8 mouse cellular contexts compared by ENCODE assay signal in the genomic region with DNA sequence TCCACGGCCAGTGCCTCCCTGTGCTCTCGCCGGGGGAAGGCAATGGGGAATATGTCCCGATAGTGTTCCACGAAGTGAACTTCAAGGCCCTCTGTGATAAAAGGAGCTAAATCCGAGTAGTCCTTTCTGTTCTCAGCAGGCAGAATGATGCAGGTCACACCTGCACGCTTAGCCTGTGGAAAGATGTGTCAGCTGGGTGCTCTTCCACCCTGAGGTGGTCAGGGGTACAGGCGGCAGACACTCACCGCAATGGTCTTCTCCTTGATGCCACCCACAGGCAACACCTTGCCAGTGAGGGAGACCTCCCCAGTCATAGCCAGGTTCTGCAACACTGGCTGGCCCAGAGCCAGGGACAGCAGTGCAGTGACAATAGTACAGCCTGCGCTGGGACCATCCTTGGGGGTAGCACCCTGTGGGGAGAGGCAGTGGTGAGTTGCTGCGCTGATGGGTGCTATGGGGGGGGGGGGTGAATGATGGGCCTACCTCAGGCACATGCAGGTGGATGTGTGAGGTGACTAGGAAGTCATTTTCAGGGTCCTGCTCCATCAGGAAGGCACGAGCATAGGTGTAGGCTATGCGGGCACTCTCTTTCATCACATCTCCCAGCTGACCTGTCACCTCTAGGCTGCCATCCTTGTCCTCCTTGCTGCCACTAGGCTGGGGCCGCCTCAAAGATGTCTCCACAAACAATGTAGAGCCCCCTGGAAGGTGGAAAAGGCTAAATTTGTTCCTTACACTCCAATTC. TPM values are rescaled to one million over a fixed set of nuclear protein-coding genes. Genes with fewer than 3 reads are reported as not detected.
A peak's percentile ranks its signal among the peaks of the same experiment; 100 is the strongest.
DNase-seq lines count a peak whose midpoint lies in the region; ATAC-seq and TF ChIP-seq lines count a peak whose summit lies in the region.

No protein-coding gene starts in this region.

- WGBS in embryonic facial prominence, embryonic 14.5 days = 26% methylated on average over 14 of the region's 14 CpGs
- WGBS in kidney, postnatal 0 days = 21% methylated on average over 14 of the region's 14 CpGs
- 33% methylated on average over 14 of the region's 14 CpGs for WGBS in neural tube, embryonic 13.5 days

- no peaks in the 10 kb centered on the region for H3K27me3 ChIP-seq in embryonic facial prominence, embryonic 14.5 days (replicated peaks; ENCODE audit: control insufficient read depth, insufficient read depth, low read length)
- no peaks in the 10 kb centered on the region for H3K27me3 ChIP-seq in kidney, postnatal 0 days (ENCODE audit: insufficient read depth, low read length)
- H3K27me3 ChIP-seq in neural tube, embryonic 13.5 days = no peaks in the 10 kb centered on the region

- H3K4me2 ChIP-seq in embryonic facial prominence, embryonic 14.5 days (ENCODE audit: low read depth, low read length) = peak overlapping the region; percentile 93
- peak overlapping the region; percentile 92 for H3K4me2 ChIP-seq in kidney, postnatal 0 days (ENCODE audit: low read length)
- peak overlapping the region; percentile 90 for H3K4me2 ChIP-seq in neural tube, embryonic 13.5 days

- H3K9ac ChIP-seq in embryonic facial prominence, embryonic 14.5 days (ENCODE audit: low read depth, low read length) = peak overlapping the region; percentile 82
- H3K9ac ChIP-seq in kidney, postnatal 0 days (ENCODE audit: low read depth, low read length) = peak overlapping the region; percentile 87
- H3K9ac ChIP-seq in neural tube, embryonic 13.5 days = peak overlapping the region; percentile 90

- no peak for TF ChIP-seq CTCF in kidney, postnatal 0 days (IDR thresholded peaks at IDR 0.05; ENCODE audit: low read depth)

- peaks cover 9% of the 10 kb centered on the region; the same call in 1 of the 2 replicates for H3K4me1 ChIP-seq in embryonic facial prominence, embryonic 14.5 days (ENCODE audit: control insufficient read depth, insufficient read depth, low read length)
- H3K4me1 ChIP-seq in kidney, postnatal 0 days (replicated peaks; ENCODE audit: insufficient read depth, low read length) = peaks cover 14% of the 10 kb centered on the region
- peaks cover 30% of the 10 kb centered on the region for H3K4me1 ChIP-seq in neural tube, embryonic 13.5 days (replicated peaks)

- peak; percentile 68 for DNase-seq in cerebellum, adult 9-11 months
- DNase-seq in cerebellum, adult 8-10 months = no peak
- peak; percentile 12 to 19 for DNase-seq in B cell, adult 2 months
- DNase-seq in embryonic facial prominence, embryonic 14.5 days (ENCODE audit: low spot score) = no peak
- no peak for DNase-seq in kidney, postnatal 0 days (ENCODE audit: low spot score)
- DNase-seq in urinary bladder, adult 18-20 months (ENCODE audit: low spot score in 2 of 2) = no peak
- no peak for DNase-seq in layer of hippocampus, adult 9-10 months (ENCODE audit: low spot score)

- H3K27ac ChIP-seq in embryonic facial prominence, embryonic 14.5 days (replicated peaks; ENCODE audit: low read depth, low read length) = peak overlapping the region; percentile 91; the same call in 1 of the 2 replicates
- peak overlapping the region; percentile 94; the same call in 1 of the 2 replicates for H3K27ac ChIP-seq in kidney, postnatal 0 days
- no peak overlapping the region for H3K27ac ChIP-seq in neural tube, embryonic 13.5 days (replicated peaks)

- ATAC-seq in embryonic facial prominence, embryonic 14.5 days (ENCODE audit: low read depth) = no peak
- ATAC-seq in kidney, postnatal 0 days (replicated peaks; ENCODE audit: low FRiP score, low read depth) = no peak
- ATAC-seq in neural tube, embryonic 13.5 days (ENCODE audit: low read depth) = no peak

- no peaks in the 10 kb centered on the region for H3K9me3 ChIP-seq in embryonic facial prominence, embryonic 14.5 days (ENCODE audit: control insufficient read depth, low read length)
- no peaks in the 10 kb centered on the region for H3K9me3 ChIP-seq in kidney, postnatal 0 days (replicated peaks; ENCODE audit: low read length)
- H3K9me3 ChIP-seq in neural tube, embryonic 13.5 days = no peaks in the 10 kb centered on the region

- peak overlapping the region; percentile 70 for H3K4me3 ChIP-seq in embryonic facial prominence, embryonic 14.5 days (ENCODE audit: low read depth, low read length)
- peak overlapping the region; percentile 82 for H3K4me3 ChIP-seq in kidney, postnatal 0 days (replicated peaks; ENCODE audit: low read depth, low read length)
- H3K4me3 ChIP-seq in neural tube, embryonic 13.5 days = peak overlapping the region; percentile 70

- peaks cover 55% of the 10 kb centered on the region for H3K36me3 ChIP-seq in embryonic facial prominence, embryonic 14.5 days (ENCODE audit: control insufficient read depth, insufficient read depth, low read length)
- peaks cover 44% of the 10 kb centered on the region for H3K36me3 ChIP-seq in kidney, postnatal 0 days (ENCODE audit: insufficient read depth, low read length)
- H3K36me3 ChIP-seq in neural tube, embryonic 13.5 days = peaks cover 54% of the 10 kb centered on the region

RNA-seq across cellular contexts. Expression of a gene that starts 1.3 kb away (rescaled TPM):
- 2,068 and 2,222 TPM in 2 replicates for polyA plus RNA-seq in embryonic facial prominence, embryonic 14.5 days (2014; fragmentation: Nextera tagmentation; extraction: Ambion mirVana)
- 2,445 and 2,952 TPM in 2 replicates for polyA plus RNA-seq in kidney, postnatal 0 days (2015; fragmentation: Nextera tagmentation; extraction: Ambion mirVana)
- 1,004 and 1,135 TPM in 2 replicates for polyA plus RNA-seq in neural tube, embryonic 13.5 days (2015; fragmentation: Nextera tagmentation; extraction: Ambion mirVana)

RNA-seq across cellular contexts. Expression of a gene that starts 5.0 kb away (rescaled TPM):
- polyA plus RNA-seq in embryonic facial prominence, embryonic 14.5 days (2014; fragmentation: Nextera tagmentation; extraction: Ambion mirVana) = 271 and 281 TPM in 2 replicates
- polyA plus RNA-seq in kidney, postnatal 0 days (2015; fragmentation: Nextera tagmentation; extraction: Ambion mirVana) = 395 and 467 TPM in 2 replicates
- 179 and 214 TPM in 2 replicates for polyA plus RNA-seq in neural tube, embryonic 13.5 days (2015; fragmentation: Nextera tagmentation; extraction: Ambion mirVana)

RNA-seq across cellular contexts. Expression of a gene that starts 12.1 kb away (rescaled TPM):
- 44.0 and 51.8 TPM in 2 replicates for polyA plus RNA-seq in embryonic facial prominence, embryonic 14.5 days (2014; fragmentation: Nextera tagmentation; extraction: Ambion mirVana)
- 45.4 and 46.8 TPM in 2 replicates for polyA plus RNA-seq in kidney, postnatal 0 days (2015; fragmentation: Nextera tagmentation; extraction: Ambion mirVana)
- polyA plus RNA-seq in neural tube, embryonic 13.5 days (2015; fragmentation: Nextera tagmentation; extraction: Ambion mirVana) = 40.4 and 44.2 TPM in 2 replicates

RNA-seq across cellular contexts. Expression of a gene that starts 13.4 kb away (rescaled TPM):
- polyA plus RNA-seq in embryonic facial prominence, embryonic 14.5 days (2014; fragmentation: Nextera tagmentation; extraction: Ambion mirVana) = 0.24 and 0.31 TPM in 2 replicates
- polyA plus RNA-seq in kidney, postnatal 0 days (2015; fragmentation: Nextera tagmentation; extraction: Ambion mirVana) = 0.78 and 1.0 TPM in 2 replicates
- 0.90 and 1.7 TPM in 2 replicates for polyA plus RNA-seq in neural tube, embryonic 13.5 days (2015; fragmentation: Nextera tagmentation; extraction: Ambion mirVana)

RNA-seq across cellular contexts. Expression of a gene that starts 29.9 kb away (rescaled TPM):
- 62.9 and 68.2 TPM in 2 replicates for polyA plus RNA-seq in embryonic facial prominence, embryonic 14.5 days (2014; fragmentation: Nextera tagmentation; extraction: Ambion mirVana)
- 61.0 and 65.9 TPM in 2 replicates for polyA plus RNA-seq in kidney, postnatal 0 days (2015; fragmentation: Nextera tagmentation; extraction: Ambion mirVana)
- 104 and 136 TPM in 2 replicates for polyA plus RNA-seq in neural tube, embryonic 13.5 days (2015; fragmentation: Nextera tagmentation; extraction: Ambion mirVana)

Comparison
In these comparisons a context has a peak if more than half of its experiments do, and no peak if none do; other contexts are left out.
1. DNase-seq: peak in cerebellum, adult 9-11 months (single experiment) and B cell, adult 2 months (2 of 2); none in cerebellum, adult 8-10 months (single experiment), embryonic facial prominence, embryonic 14.5 days (single experiment), kidney, postnatal 0 days (single experiment), urinary bladder, adult 18-20 months (0 of 2) and layer of hippocampus, adult 9-10 months (single experiment).
2. Peak in every context shown above with its lines, with median percentiles within 50 percentile points of each other: H3K4me2 ChIP-seq, H3K4me3 ChIP-seq and H3K9ac ChIP-seq.